Mouse (Mus musculus): Measurements from ENCODE around the gene A930018P22Rik.

- TF ChIP-seq POLR2A (IDR thresholded peaks at IDR 0.05; ENCODE audit: low read depth, low read length) = no peak
- no peak for TF ChIP-seq EP300 (IDR thresholded peaks at IDR 0.05; ENCODE audit: low read length)
- TF ChIP-seq CTCF (conservative IDR thresholded peaks at IDR 0.05 in 1 of 2, IDR thresholded peaks at IDR 0.05 in 1 of 2; ENCODE audit: low read depth in 2 of 2, low read length in 2 of 2) = no peak
- TF ChIP-seq JUND (conservative IDR thresholded peaks at IDR 0.05; ENCODE audit: low read depth, low read length) = no peak
- no peak for TF ChIP-seq NRF1 (IDR thresholded peaks at IDR 0.05; ENCODE audit: low read depth, low read length)
- no peak for TF ChIP-seq USF2 (conservative IDR thresholded peaks at IDR 0.05; ENCODE audit: low read depth, low read length)
- no peak for TF ChIP-seq ZC3H11A (IDR thresholded peaks at IDR 0.05; ENCODE audit: low read depth, low read length)
- TF ChIP-seq USF1 (IDR thresholded peaks at IDR 0.05; ENCODE audit: low read depth, low read length) = no peak
- no peak for TF ChIP-seq ZNF384 (IDR thresholded peaks at IDR 0.05; ENCODE audit: low read depth, low read length)
- TF ChIP-seq NELFE (IDR thresholded peaks at IDR 0.05; ENCODE audit: low read depth, low read length) = no peak
- TF ChIP-seq GABPA (IDR thresholded peaks at IDR 0.05; ENCODE audit: insufficient replicate concordance, low read depth, low read length) = no peak
- no peak for TF ChIP-seq SIN3A (IDR thresholded peaks at IDR 0.05; ENCODE audit: low read length)
- TF ChIP-seq MEF2A (IDR thresholded peaks at IDR 0.05; ENCODE audit: borderline replicate concordance, low read depth, low read length) = no peak
These were observed 30.8 kb downstream of the A930018P22Rik start for GRCm38 (mm10) chr2:104153345-104153744.
